24 mouse cellular contexts compared by ENCODE assay signal in genomic region chr4:142342482-142343206, GRCm38 (mm10).
DNase-seq lines count a peak whose midpoint lies in the region; ATAC-seq lines count a peak whose summit lies in the region.
"Had no signal": no experiment of that assay in that cellular context is flagged by ENCODE, and none has a peak within 500 bp of the region (broad histone marks: within the 10 kb centered on the region; RNA-seq: fewer than 3 reads in every experiment).

No protein-coding gene starts in this region.

- H3K9me3 ChIP-seq in hindbrain, embryonic 15.5 days: no peaks in the 10 kb centered on the region
- H3K9me3 ChIP-seq in hindbrain, embryonic 14.5 days (ENCODE audit: control insufficient read depth, low read length): no peaks in the 10 kb centered on the region
- H3K9me3 ChIP-seq: forebrain, embryonic 12.5 days; kidney, embryonic 15.5 days; limb, embryonic 15.5 days; neural tube, embryonic 12.5 days had no signal

- no peaks in the 10 kb centered on the region for H3K27me3 ChIP-seq in hindbrain, embryonic 15.5 days
- no peaks in the 10 kb centered on the region for H3K27me3 ChIP-seq in hindbrain, embryonic 14.5 days (ENCODE audit: control insufficient read depth, insufficient read depth, low read length)
- H3K27me3 ChIP-seq: forebrain, embryonic 12.5 days; kidney, embryonic 15.5 days; limb, embryonic 15.5 days; neural tube, embryonic 12.5 days had no signal

- 35% methylated on average over 19 of the region's 19 CpGs for WGBS in hindbrain, embryonic 15.5 days
- WGBS in hindbrain, embryonic 14.5 days: 44% methylated on average over 19 of the region's 19 CpGs

- H3K36me3 ChIP-seq in hindbrain, embryonic 15.5 days: no peaks in the 10 kb centered on the region
- H3K36me3 ChIP-seq in hindbrain, embryonic 14.5 days (replicated peaks; ENCODE audit: control insufficient read depth, insufficient read depth): no peaks in the 10 kb centered on the region
- H3K36me3 ChIP-seq: forebrain, embryonic 12.5 days; kidney, embryonic 15.5 days; limb, embryonic 15.5 days; neural tube, embryonic 12.5 days had no signal

- no peak overlapping the region for H3K4me2 ChIP-seq in hindbrain, embryonic 15.5 days
- H3K4me2 ChIP-seq in hindbrain, embryonic 14.5 days (replicated peaks): no peak overlapping the region
- H3K4me2 ChIP-seq: forebrain, embryonic 12.5 days; heart, embryonic 11.5 days; kidney, embryonic 15.5 days; limb, embryonic 15.5 days; lung, embryonic 14.5 days; neural tube, embryonic 12.5 days had no signal

- H3K9ac ChIP-seq in hindbrain, embryonic 15.5 days: no peak overlapping the region
- H3K9ac ChIP-seq in hindbrain, embryonic 14.5 days: no peak overlapping the region
- H3K9ac ChIP-seq: forebrain, embryonic 12.5 days; kidney, embryonic 15.5 days; limb, embryonic 15.5 days; liver, embryonic 14.5 days; lung, embryonic 14.5 days; neural tube, embryonic 12.5 days had no signal

- ATAC-seq in hindbrain, embryonic 15.5 days (ENCODE audit: low FRiP score, low read depth): peak; percentile 27; the same call in 1 of the 2 replicates
- no peak for ATAC-seq in hindbrain, embryonic 14.5 days (ENCODE audit: low FRiP score)
- no peak for ATAC-seq in monocyte, adult 5-6 weeks (replicated peaks; ENCODE audit: insufficient number of reproducible peaks, low FRiP score, low TSS enrichment, poor library complexity, severe bottlenecking)

- peak overlapping the region; percentile 49 for H3K27ac ChIP-seq in hindbrain, embryonic 15.5 days (replicated peaks)
- no peak overlapping the region for H3K27ac ChIP-seq in hindbrain, embryonic 14.5 days
- H3K27ac ChIP-seq: forebrain, embryonic 12.5 days; gastrocnemius, adult 2 months; kidney, embryonic 15.5 days; limb, embryonic 15.5 days; liver, embryonic 14.5 days; neural tube, embryonic 12.5 days; stomach, postnatal 0 days had no signal

- H3K4me3 ChIP-seq in hindbrain, embryonic 15.5 days: no peak overlapping the region
- H3K4me3 ChIP-seq in hindbrain, embryonic 14.5 days (replicated peaks; ENCODE audit: low read length): no peak overlapping the region
- H3K4me3 ChIP-seq: forebrain, embryonic 12.5 days; gastrocnemius, adult 2 months; kidney, embryonic 15.5 days; limb, embryonic 15.5 days; neural tube, embryonic 12.5 days had no signal

- peaks cover 68% of the 10 kb centered on the region for H3K4me1 ChIP-seq in hindbrain, embryonic 15.5 days (replicated peaks)
- H3K4me1 ChIP-seq in hindbrain, embryonic 14.5 days (replicated peaks; ENCODE audit: control insufficient read depth, insufficient read depth, low read length): peaks cover 42% of the 10 kb centered on the region

- peak; percentile 7 for DNase-seq in embryo, embryonic 10.5 days (ENCODE audit: low spot score)
- DNase-seq in embryo, embryonic 11 days: no peak
- DNase-seq in hindbrain, embryonic 14.5 days (ENCODE audit: low spot score): no peak
- peak; percentile 44 for DNase-seq in testis, postnatal 14 days (ENCODE audit: low spot score)
- no peak for DNase-seq in testis, postnatal 10 days (ENCODE audit: low spot score)
- no peak for DNase-seq in kidney, postnatal 36 days
- DNase-seq: adrenal gland, postnatal 14 days; cerebellum, adult 9-10 months; gastrocnemius, adult 2 months; heart, postnatal 10 days; kidney, adult 11 months; kidney, postnatal 4 days; layer of hippocampus, adult 9-11 months; lung, embryonic 14.5 days; right cerebral cortex, postnatal 14 days had no signal

Comparison
In these comparisons a context has a peak if more than half of its experiments do, and no peak if none do; other contexts are left out.
1. DNase-seq: peak in embryo, embryonic 10.5 days (single experiment) and testis, postnatal 14 days (single experiment); none in embryo, embryonic 11 days (single experiment), hindbrain, embryonic 14.5 days (single experiment), testis, postnatal 10 days (single experiment) and kidney, postnatal 36 days (0 of 2).